Mouse (Mus musculus) gastrocnemius, adult 8-10 months (tissue): ENCODE measurements around the gene Ift46. TPM values are rescaled to one million over a fixed set of nuclear protein-coding genes. Genes with fewer than 3 reads are reported as not detected.

Source experiments
- DNase-seq, 2 experiments: peaks; one replicate each; pipeline ENCODE4 v3.0.0; 2022; ENCODE audit warnings: low spot score in 2 of 2
- total RNA-seq, 4 experiments: library from RNA; stranded (reverse); gene quantifications; 2 replicates each; pipeline ENCODE4 v1.2.4; 2022

Ift46 gene
- total RNA-seq, 4 experiments from 2014 or later = 18.0 to 33.4 (median 22.4) TPM

- no peak for DNase-seq
Measured at GRCm38 (mm10) chr9:44807141-44807540, 39.4 kb downstream of the Ift46 start.

GRCm38 (mm10) chr9:44807778-44808177 lies 40.1 kb downstream of the Ift46 start:
- DNase-seq = no peak

- DNase-seq = no peak
Measured at GRCm38 (mm10) chr9:44810316-44810715, 42.6 kb downstream of the Ift46 start.

GRCm38 (mm10) chr9:44814179-44814578 lies 46.5 kb downstream of the Ift46 start:
- DNase-seq = no peak

GRCm38 (mm10) chr9:44817522-44817921 lies 49.8 kb downstream of the Ift46 start:
- no peak for DNase-seq

GRCm38 (mm10) chr9:44819920-44820827 lies 52.5 kb downstream of the Ift46 start:
- DNase-seq = no peak

- DNase-seq = no peak
Measured at GRCm38 (mm10) chr9:44826660-44827059, 59.0 kb downstream of the Ift46 start.

GRCm38 (mm10) chr9:44828944-44829343 lies 61.2 kb downstream of the Ift46 start:
- no peak for DNase-seq

GRCm38 (mm10) chr9:44830506-44830905 lies 62.8 kb downstream of the Ift46 start:
- DNase-seq = no peak

- no peak for DNase-seq
Measured at GRCm38 (mm10) chr9:44832356-44832755, 64.6 kb downstream of the Ift46 start.

- DNase-seq = peak; percentile 50 to 64
Measured at GRCm38 (mm10) chr9:44836439-44836838, 68.7 kb downstream of the Ift46 start.

GRCm38 (mm10) chr9:44841241-44841640 lies 73.5 kb downstream of the Ift46 start:
- no peak for DNase-seq

Other genes with a start within 250 kb of the Ift46 start
- not detected for gene Cxcr5, start 206.0 kb upstream of the Ift46 start, total RNA-seq
- 10 to 100 TPM; 71.3 to 85.3 (median 74.4) TPM for gene Ddx6, start 163.0 kb upstream of the Ift46 start, total RNA-seq
- not detected for gene Treh, start 94.7 kb upstream of the Ift46 start, total RNA-seq
- 10 to 100 TPM; 20.0 to 33.0 (median 32.5) TPM for gene Phldb1, start 32.7 kb upstream of the Ift46 start, total RNA-seq
- 10 to 100 TPM; 73.3 to 85.5 (median 80.4) TPM for gene Arcn1, start 63 bp upstream of the Ift46 start, total RNA-seq
- gene Tmem25, start 31.4 kb downstream of the Ift46 start, total RNA-seq = 1 to 10 TPM; 4.3 to 7.7 (median 5.8) TPM
- gene Ttc36, start 35.2 kb downstream of the Ift46 start, total RNA-seq = under 1 TPM in 2 of 4 experiments, not detected in 2; 0.92 to 0.96 TPM
- gene Kmt2a, start 113.4 kb downstream of the Ift46 start, total RNA-seq = 10 to 100 TPM; 14.0 to 22.4 (median 18.0) TPM
- gene Atp5l, start 152.8 kb downstream of the Ift46 start, total RNA-seq = 100 to 1,000 TPM; 642 to 789 (median 713) TPM
- gene Ube4a, start 197.7 kb downstream of the Ift46 start, total RNA-seq = 10 to 100 TPM; 37.3 to 48.3 (median 41.4) TPM
- gene Cd3g, start 212.5 kb downstream of the Ift46 start, total RNA-seq = not detected
- gene Cd3d, start 213.9 kb downstream of the Ift46 start, total RNA-seq = not detected
- gene Cd3e, start 241.7 kb downstream of the Ift46 start, total RNA-seq = not detected